Comparison of ENCODE assay signal across 8 mouse cellular contexts in genomic region chr12:80083937-80084336, GRCm38 (mm10). TPM values are rescaled to one million over a fixed set of nuclear protein-coding genes. Genes with fewer than 3 reads are reported as not detected.
DNase-seq lines count a peak whose midpoint lies in the region; ATAC-seq lines count a peak whose summit lies in the region.

No protein-coding gene starts in this region.

- peak; percentile 86 for ATAC-seq in kidney, embryonic 14.5 days (ENCODE audit: low FRiP score, low TSS enrichment)

- no peaks in the 10 kb centered on the region for H3K9me3 ChIP-seq in kidney, embryonic 14.5 days (ENCODE audit: control insufficient read depth, low read length)

- H3K4me2 ChIP-seq in kidney, embryonic 14.5 days (replicated peaks; ENCODE audit: low read depth, low read length), result no peak overlapping the region

- H3K36me3 ChIP-seq in kidney, embryonic 14.5 days (ENCODE audit: control insufficient read depth, insufficient read depth, low read length), result no peaks in the 10 kb centered on the region

- peak; percentile 87 for DNase-seq in MEL-GATA-1-ER (ENCODE audit: extremely low read depth, low read depth)
- DNase-seq in heart, adult 8-10 months (ENCODE audit: low spot score), result peak; percentile 89
- DNase-seq in lung, postnatal 10 days, result peak; percentile 90
- DNase-seq in right cerebral cortex, postnatal 36 days (ENCODE audit: low spot score in 2 of 2), result no peak
- no peak for DNase-seq in thymus, postnatal 25 days
- DNase-seq in layer of hippocampus, adult 9-11 months, result no peak

- no peak overlapping the region for H3K4me3 ChIP-seq in brown adipose tissue, adult 24 weeks (ENCODE audit: insufficient read depth, low read depth, low read length)
- no peak overlapping the region for H3K4me3 ChIP-seq in kidney, embryonic 14.5 days (ENCODE audit: low read length)

- 2% methylated on average over 3 of the region's 3 CpGs for WGBS in kidney, embryonic 14.5 days

- H3K4me1 ChIP-seq in brown adipose tissue, adult 24 weeks (ENCODE audit: control insufficient read depth, insufficient read depth, insufficient read length, low read length), result peaks cover 30% of the 10 kb centered on the region
- peaks cover 35% of the 10 kb centered on the region for H3K4me1 ChIP-seq in kidney, embryonic 14.5 days (ENCODE audit: control insufficient read depth, insufficient read depth, low read length)

- no peak overlapping the region for H3K9ac ChIP-seq in kidney, embryonic 14.5 days (ENCODE audit: low read depth, low read length)

- peak overlapping the region; percentile 93 for H3K27ac ChIP-seq in brown adipose tissue, adult 24 weeks (replicated peaks; ENCODE audit: low read depth, low read length)
- peak overlapping the region; percentile 88 for H3K27ac ChIP-seq in kidney, embryonic 14.5 days (ENCODE audit: low read depth, low read length)

- no peaks in the 10 kb centered on the region for H3K27me3 ChIP-seq in kidney, embryonic 14.5 days (ENCODE audit: control insufficient read depth, insufficient read depth, low read length)

RNA-seq across cellular contexts. Expression of gene Zfp36l1, which starts 28.9 kb away (rescaled TPM):
- polyA plus RNA-seq in brown adipose tissue, adult 24 weeks (2012; ENCODE audit: insufficient read depth, insufficient read length, missing spikeins), result 67.0 and 75.8 TPM in 2 replicates
- total RNA-seq in heart, adult 8-10 months (2022), result 100 to 1,000 TPM in 1 of 4 experiments, 10 to 100 TPM in 3; 65.0 to 103 (median 80.0) TPM
- polyA plus RNA-seq in kidney, embryonic 14.5 days (2014; fragmentation: Nextera tagmentation; extraction: Ambion mirVana), result 166 and 175 TPM in 2 replicates

Comparison
In these comparisons a context has a peak if more than half of its experiments do, and no peak if none do; other contexts are left out.
1. DNase-seq: peak in MEL-GATA-1-ER (single experiment), heart, adult 8-10 months (single experiment) and lung, postnatal 10 days (single experiment); none in right cerebral cortex, postnatal 36 days (0 of 2), thymus, postnatal 25 days (single experiment) and layer of hippocampus, adult 9-11 months (single experiment).